Mouse (Mus musculus): ENCODE measurements around the gene Gm13694. TPM values are rescaled to one million over a fixed set of nuclear protein-coding genes. Genes with fewer than 3 reads are reported as not detected.
A peak's percentile ranks its signal among the peaks of the same experiment; 100 is the strongest.
"Not testable (repeated sequence)": the region's sequence is repeated elsewhere in the genome, so short reads cannot be mapped to it uniquely, and the experiment has no call there.

The Gm13694 gene
- not detected in 2 replicates for total RNA-seq (2014; fragmentation: Nextera tagmentation)
- total RNA-seq (2017): 0.17 and 0.27 TPM in 2 replicates
- not detected in 2 replicates for polyA plus RNA-seq (2012)

- H3K9me3 ChIP-seq (replicated peaks); H3K36me3 ChIP-seq (replicated peaks); H3K4me3 ChIP-seq (ENCODE audit: low read depth, low read length); DNase-seq (ENCODE audit: low spot score); ATAC-seq (ENCODE audit: extremely low read depth, insufficient number of reproducible peaks, low FRiP score, poor library complexity, severe bottlenecking); H3K4me1 ChIP-seq (ENCODE audit: insufficient read depth, low read depth, low read length); H3K27me3 ChIP-seq (ENCODE audit: insufficient read depth, low read length): not testable (repeated sequence)
These were observed at the start of gene Gm13694 for GRCm38 (mm10) chr2:83978633-83979032. Gm13694 (plus strand) TSS chr2:83978933.

- DNase-seq (ENCODE audit: low spot score) (no peak), ATAC-seq (ENCODE audit: extremely low read depth, insufficient number of reproducible peaks, low FRiP score, poor library complexity, severe bottlenecking) (peak; percentile 28; the same call in 1 of the 2 replicates)
- TF ChIP-seq CTCF (IDR thresholded peaks at IDR 0.05; ENCODE audit: low read depth, low read length): no peak
- no peak for TF ChIP-seq GATA2 (IDR thresholded peaks at IDR 0.05; ENCODE audit: borderline replicate concordance, low read depth, low read length)
- TF ChIP-seq TAL1 (conservative IDR thresholded peaks at IDR 0.05; ENCODE audit: low read depth, low read length): no peak
- TF ChIP-seq GATA1 (IDR thresholded peaks at IDR 0.05; ENCODE audit: borderline replicate concordance, low read length): no peak
- TF ChIP-seq POLR2AphosphoS5 (IDR thresholded peaks at IDR 0.05; ENCODE audit: insufficient replicate concordance, low read depth, low read length): no peak
These were observed 49.1 kb upstream of the Gm13694 start for GRCm38 (mm10) chr2:83929478-83930088.

GRCm38 (mm10) chr2:83940931-83941361 lies 37.8 kb upstream of the Gm13694 start, which contains the start of gene Zswim2:
Zswim2 (minus strand) TSS chr2:83941228.
- ATAC-seq (ENCODE audit: extremely low read depth, insufficient number of reproducible peaks, low FRiP score, poor library complexity, severe bottlenecking) (no peak), DNase-seq (ENCODE audit: low spot score) (no peak)

More at GRCm38 (mm10) chr2:83929478-83930088, 49.1 kb upstream of the Gm13694 start:
- Histone ChIP-seq H3K27me3 (ENCODE audit: insufficient read depth, low read length) (no peaks in the 10 kb centered on the region), H3K9me3 (replicated peaks) (no peaks in the 10 kb centered on the region), H3K4me1 (ENCODE audit: insufficient read depth, low read depth, low read length) (no peaks in the 10 kb centered on the region), H3K36me3 (replicated peaks) (no peaks in the 10 kb centered on the region), H3K4me3 (ENCODE audit: low read depth, low read length) (no peak overlapping the region)

GRCm38 (mm10) chr2:83941378-83941777 lies 37.4 kb upstream of the Gm13694 start:
- ATAC-seq (ENCODE audit: extremely low read depth, insufficient number of reproducible peaks, low FRiP score, poor library complexity, severe bottlenecking) (no peak), DNase-seq (ENCODE audit: low spot score) (no peak)
- Histone ChIP-seq H3K4me3 (ENCODE audit: low read depth, low read length) (no peak overlapping the region), H3K36me3 (replicated peaks) (no peaks in the 10 kb centered on the region), H3K27me3 (ENCODE audit: insufficient read depth, low read length) (no peaks in the 10 kb centered on the region), H3K9me3 (replicated peaks) (no peaks in the 10 kb centered on the region), H3K4me1 (ENCODE audit: insufficient read depth, low read depth, low read length) (no peaks in the 10 kb centered on the region)
- no peak for TF ChIP-seq GATA2 (IDR thresholded peaks at IDR 0.05; ENCODE audit: borderline replicate concordance, low read depth, low read length)
- TF ChIP-seq GATA1 (IDR thresholded peaks at IDR 0.05; ENCODE audit: borderline replicate concordance, low read length): no peak
- no peak for TF ChIP-seq CTCF (IDR thresholded peaks at IDR 0.05; ENCODE audit: low read depth, low read length)
- no peak for TF ChIP-seq POLR2AphosphoS5 (IDR thresholded peaks at IDR 0.05; ENCODE audit: insufficient replicate concordance, low read depth, low read length)
- TF ChIP-seq TAL1 (conservative IDR thresholded peaks at IDR 0.05; ENCODE audit: low read depth, low read length): no peak

More at GRCm38 (mm10) chr2:83940931-83941361, 37.8 kb upstream of the Gm13694 start, which contains the start of gene Zswim2:
- Histone ChIP-seq H3K4me3 (ENCODE audit: low read depth, low read length) (no peak within 1 kb of the TSS), H3K9me3 (replicated peaks) (no peaks in the 10 kb centered on the region), H3K4me1 (ENCODE audit: insufficient read depth, low read depth, low read length) (no peaks in the 10 kb centered on the region), H3K36me3 (replicated peaks) (no peaks in the 10 kb centered on the region), H3K27me3 (ENCODE audit: insufficient read depth, low read length) (no peaks in the 10 kb centered on the region)
- TF ChIP-seq GATA1 (IDR thresholded peaks at IDR 0.05; ENCODE audit: borderline replicate concordance, low read length): no peak
- TF ChIP-seq POLR2AphosphoS5 (IDR thresholded peaks at IDR 0.05; ENCODE audit: insufficient replicate concordance, low read depth, low read length): no peak

GRCm38 (mm10) chr2:83941792-83942191 lies 36.9 kb upstream of the Gm13694 start:
- Histone ChIP-seq H3K27me3 (ENCODE audit: insufficient read depth, low read length) (no peaks in the 10 kb centered on the region), H3K4me3 (ENCODE audit: low read depth, low read length) (no peak overlapping the region), H3K4me1 (ENCODE audit: insufficient read depth, low read depth, low read length) (no peaks in the 10 kb centered on the region), H3K9me3 (replicated peaks) (no peaks in the 10 kb centered on the region), H3K36me3 (replicated peaks) (no peaks in the 10 kb centered on the region)
- TF ChIP-seq POLR2AphosphoS5 (IDR thresholded peaks at IDR 0.05; ENCODE audit: insufficient replicate concordance, low read depth, low read length): no peak
- no peak for TF ChIP-seq GATA1 (IDR thresholded peaks at IDR 0.05; ENCODE audit: borderline replicate concordance, low read length)
- no peak for TF ChIP-seq TAL1 (conservative IDR thresholded peaks at IDR 0.05; ENCODE audit: low read depth, low read length)
- TF ChIP-seq GATA2 (IDR thresholded peaks at IDR 0.05; ENCODE audit: borderline replicate concordance, low read depth, low read length): no peak
- no peak for TF ChIP-seq CTCF (IDR thresholded peaks at IDR 0.05; ENCODE audit: low read depth, low read length)
- ATAC-seq (ENCODE audit: extremely low read depth, insufficient number of reproducible peaks, low FRiP score, poor library complexity, severe bottlenecking) (no peak), DNase-seq (ENCODE audit: low spot score) (no peak)

- H3K27me3 ChIP-seq (ENCODE audit: insufficient read depth, low read length); DNase-seq (ENCODE audit: low spot score); H3K4me3 ChIP-seq (ENCODE audit: low read depth, low read length); H3K36me3 ChIP-seq (replicated peaks); ATAC-seq (ENCODE audit: extremely low read depth, insufficient number of reproducible peaks, low FRiP score, poor library complexity, severe bottlenecking); H3K9me3 ChIP-seq (replicated peaks); H3K4me1 ChIP-seq (ENCODE audit: insufficient read depth, low read depth, low read length): not testable (repeated sequence)
These were observed 23.3 kb upstream of the Gm13694 start, which contains the start of gene Gm13698 for GRCm38 (mm10) chr2:83955393-83955792. Gm13698 (plus strand) TSS chr2:83955693.

- H3K36me3 ChIP-seq (replicated peaks); DNase-seq (ENCODE audit: low spot score); H3K4me1 ChIP-seq (ENCODE audit: insufficient read depth, low read depth, low read length); ATAC-seq (ENCODE audit: extremely low read depth, insufficient number of reproducible peaks, low FRiP score, poor library complexity, severe bottlenecking); H3K4me3 ChIP-seq (ENCODE audit: low read depth, low read length); H3K9me3 ChIP-seq (replicated peaks); H3K27me3 ChIP-seq (ENCODE audit: insufficient read depth, low read length): not testable (repeated sequence)
These were observed 17.5 kb upstream of the Gm13694 start, which contains the start of gene Gm13693 for GRCm38 (mm10) chr2:83961203-83961602. Gm13693 (plus strand) TSS chr2:83961503.

- H3K9me3 ChIP-seq (replicated peaks); ATAC-seq (ENCODE audit: extremely low read depth, insufficient number of reproducible peaks, low FRiP score, poor library complexity, severe bottlenecking); H3K4me1 ChIP-seq (ENCODE audit: insufficient read depth, low read depth, low read length); H3K36me3 ChIP-seq (replicated peaks); H3K4me3 ChIP-seq (ENCODE audit: low read depth, low read length); H3K27me3 ChIP-seq (ENCODE audit: insufficient read depth, low read length); DNase-seq (ENCODE audit: low spot score): not testable (repeated sequence)
These were observed 11.7 kb upstream of the Gm13694 start, which contains the start of gene Gm13695 for GRCm38 (mm10) chr2:83967013-83967412. Gm13695 (plus strand) TSS chr2:83967313.

GRCm38 (mm10) chr2:83972823-83973222 lies 5.9 kb upstream of the Gm13694 start, which contains the start of gene Gm13696:
Gm13696 (plus strand) TSS chr2:83973123.
- not testable (repeated sequence) for H3K9me3 ChIP-seq (replicated peaks); DNase-seq (ENCODE audit: low spot score); H3K4me3 ChIP-seq (ENCODE audit: low read depth, low read length); H3K4me1 ChIP-seq (ENCODE audit: insufficient read depth, low read depth, low read length); ATAC-seq (ENCODE audit: extremely low read depth, insufficient number of reproducible peaks, low FRiP score, poor library complexity, severe bottlenecking); H3K27me3 ChIP-seq (ENCODE audit: insufficient read depth, low read length); H3K36me3 ChIP-seq (replicated peaks)

GRCm38 (mm10) chr2:83984443-83984842 lies 5.7 kb downstream of the Gm13694 start, which contains the start of gene Gm13697:
Gm13697 (plus strand) TSS chr2:83984743.
- ATAC-seq (ENCODE audit: extremely low read depth, insufficient number of reproducible peaks, low FRiP score, poor library complexity, severe bottlenecking); H3K9me3 ChIP-seq (replicated peaks); H3K27me3 ChIP-seq (ENCODE audit: insufficient read depth, low read length); H3K4me3 ChIP-seq (ENCODE audit: low read depth, low read length); DNase-seq (ENCODE audit: low spot score); H3K36me3 ChIP-seq (replicated peaks); H3K4me1 ChIP-seq (ENCODE audit: insufficient read depth, low read depth, low read length): not testable (repeated sequence)
